Mouse (Mus musculus): Measurements from ENCODE around the gene Morc3. TPM values are rescaled to one million over a fixed set of nuclear protein-coding genes. Genes with fewer than 3 reads are reported as not detected.

The Morc3 gene
- total and polyA plus RNA-seq, 2 experiments from 2014 or later, result 14.7 to 35.5 TPM

GRCm38 (mm10) chr16:93807961-93808554 lies 23.9 kb upstream of the Morc3 start:
- no peak overlapping the region for H3K9ac ChIP-seq (replicated peaks; ENCODE audit: low read depth, low read length)
- H3K27me3 ChIP-seq (ENCODE audit: control insufficient read depth, insufficient read depth, low read length), result no peaks in the 10 kb centered on the region
- TF ChIP-seq EP300 (IDR thresholded peaks at IDR 0.05; ENCODE audit: low read depth) (no peak), CTCF (IDR thresholded peaks at IDR 0.05; ENCODE audit: low read depth) (no peak)
- H3K4me2 ChIP-seq (ENCODE audit: low read depth, low read length), result no peak overlapping the region
- H3K4me3 ChIP-seq (ENCODE audit: low read depth, low read length), result no peak overlapping the region
- no peaks in the 10 kb centered on the region for H3K4me1 ChIP-seq (ENCODE audit: control insufficient read depth, insufficient read depth)
- DNase-seq (ENCODE audit: low spot score), result peak; percentile 33
- H3K36me3 ChIP-seq (replicated peaks; ENCODE audit: control insufficient read depth, insufficient read depth, low read length), result peaks cover 37% of the 10 kb centered on the region
- H3K27ac ChIP-seq (ENCODE audit: low read depth), result peak overlapping the region; percentile 43
- ATAC-seq (ENCODE audit: insufficient read depth, low read depth), result peak; percentile 70
- H3K9me3 ChIP-seq (replicated peaks; ENCODE audit: control insufficient read depth, low read length), result peaks cover 7% of the 10 kb centered on the region; the same call in 1 of the 2 replicates
- 28% methylated on average over 8 of the region's 8 CpGs for WGBS

- 44% methylated on average over 20 of the region's 20 CpGs for WGBS
- peak overlapping the region; percentile 17; the same call in 1 of the 2 replicates for H3K4me3 ChIP-seq (ENCODE audit: low read depth, low read length)
Observed at GRCm38 (mm10) chr16:93815856-93816736, 15.8 kb upstream of the Morc3 start.

GRCm38 (mm10) chr16:93816861-93817260 lies 15.1 kb upstream of the Morc3 start:
- peak overlapping the region; percentile 47 for H3K4me2 ChIP-seq (ENCODE audit: low read depth, low read length)
- DNase-seq (ENCODE audit: low spot score), result peak; percentile 20
- H3K9ac ChIP-seq (replicated peaks; ENCODE audit: low read depth, low read length), result no peak overlapping the region; the same call in 1 of the 2 replicates
- 40% methylated on average over 7 of the region's 7 CpGs for WGBS
- peaks cover 8% of the 10 kb centered on the region; the same call in 1 of the 2 replicates for H3K4me1 ChIP-seq (ENCODE audit: control insufficient read depth, insufficient read depth)
- peak; percentile 34; the same call in 1 of the 2 replicates for ATAC-seq (ENCODE audit: insufficient read depth, low read depth)
- TF ChIP-seq CTCF (IDR thresholded peaks at IDR 0.05; ENCODE audit: low read depth) (no peak), EP300 (IDR thresholded peaks at IDR 0.05; ENCODE audit: low read depth) (no peak)
- no peaks in the 10 kb centered on the region for H3K27me3 ChIP-seq (ENCODE audit: control insufficient read depth, insufficient read depth, low read length)
- H3K9me3 ChIP-seq (replicated peaks; ENCODE audit: control insufficient read depth, low read length), result peaks cover 10% of the 10 kb centered on the region
- H3K27ac ChIP-seq (ENCODE audit: low read depth), result peak overlapping the region; percentile 88
- H3K4me3 ChIP-seq (ENCODE audit: low read depth, low read length), result no peak overlapping the region
- peaks cover 6% of the 10 kb centered on the region; the same call in 1 of the 2 replicates for H3K36me3 ChIP-seq (replicated peaks; ENCODE audit: control insufficient read depth, insufficient read depth, low read length)

More at GRCm38 (mm10) chr16:93815856-93816736, 15.8 kb upstream of the Morc3 start:
- Histone ChIP-seq H3K27ac (ENCODE audit: low read depth) (peak overlapping the region; percentile 88), H3K9me3 (replicated peaks; ENCODE audit: control insufficient read depth, low read length) (peaks cover 7% of the 10 kb centered on the region; the same call in 1 of the 2 replicates), H3K4me2 (ENCODE audit: low read depth, low read length) (peak overlapping the region; percentile 47), H3K36me3 (replicated peaks; ENCODE audit: control insufficient read depth, insufficient read depth, low read length) (peaks cover 14% of the 10 kb centered on the region), H3K27me3 (ENCODE audit: control insufficient read depth, insufficient read depth, low read length) (no peaks in the 10 kb centered on the region), H3K4me1 (ENCODE audit: control insufficient read depth, insufficient read depth) (peaks cover 8% of the 10 kb centered on the region; the same call in 1 of the 2 replicates), H3K9ac (replicated peaks; ENCODE audit: low read depth, low read length) (no peak overlapping the region; the same call in 1 of the 2 replicates)
- peak; percentile 47 for DNase-seq (ENCODE audit: low spot score)
- peak; percentile 77 for ATAC-seq (ENCODE audit: insufficient read depth, low read depth)
- no peak for TF ChIP-seq CTCF (IDR thresholded peaks at IDR 0.05; ENCODE audit: low read depth)
- no peak for TF ChIP-seq EP300 (IDR thresholded peaks at IDR 0.05; ENCODE audit: low read depth)

GRCm38 (mm10) chr16:93817371-93817770 lies 14.6 kb upstream of the Morc3 start:
- 83% methylated on average over 5 of the region's 5 CpGs for WGBS
- ATAC-seq (ENCODE audit: insufficient read depth, low read depth) (no peak), DNase-seq (ENCODE audit: low spot score) (no peak)
- Histone ChIP-seq H3K4me1 (ENCODE audit: control insufficient read depth, insufficient read depth) (peaks cover 8% of the 10 kb centered on the region; the same call in 1 of the 2 replicates), H3K36me3 (replicated peaks; ENCODE audit: control insufficient read depth, insufficient read depth, low read length) (0 out of 2 replicates have a peak, but pooled peaks cover 2% of the 10 kb centered on the region), H3K9ac (replicated peaks; ENCODE audit: low read depth, low read length) (no peak overlapping the region), H3K4me3 (ENCODE audit: low read depth, low read length) (no peak overlapping the region), H3K27ac (ENCODE audit: low read depth) (peak overlapping the region; percentile 88), H3K4me2 (ENCODE audit: low read depth, low read length) (no peak overlapping the region), H3K27me3 (ENCODE audit: control insufficient read depth, insufficient read depth, low read length) (no peaks in the 10 kb centered on the region), H3K9me3 (replicated peaks; ENCODE audit: control insufficient read depth, low read length) (peaks cover 9% of the 10 kb centered on the region; the same call in 1 of the 2 replicates)
- TF ChIP-seq EP300 (IDR thresholded peaks at IDR 0.05; ENCODE audit: low read depth) (no peak), CTCF (IDR thresholded peaks at IDR 0.05; ENCODE audit: low read depth) (no peak)

- 45% methylated on average over 12 of the region's 12 CpGs for WGBS
- no peak for ATAC-seq (ENCODE audit: insufficient read depth, low read depth)
- Histone ChIP-seq H3K4me1 (ENCODE audit: control insufficient read depth, insufficient read depth) (peaks cover 8% of the 10 kb centered on the region; the same call in 1 of the 2 replicates), H3K4me2 (ENCODE audit: low read depth, low read length) (no peak overlapping the region), H3K9ac (replicated peaks; ENCODE audit: low read depth, low read length) (no peak overlapping the region), H3K4me3 (ENCODE audit: low read depth, low read length) (no peak overlapping the region), H3K27ac (ENCODE audit: low read depth) (no peak overlapping the region), H3K36me3 (replicated peaks; ENCODE audit: control insufficient read depth, insufficient read depth, low read length) (no peaks in the 10 kb centered on the region), H3K9me3 (replicated peaks; ENCODE audit: control insufficient read depth, low read length) (peaks cover 14% of the 10 kb centered on the region), H3K27me3 (ENCODE audit: control insufficient read depth, insufficient read depth, low read length) (no peaks in the 10 kb centered on the region)
- DNase-seq (ENCODE audit: low spot score), result no peak
- no peak for TF ChIP-seq CTCF (IDR thresholded peaks at IDR 0.05; ENCODE audit: low read depth)
- TF ChIP-seq EP300 (IDR thresholded peaks at IDR 0.05; ENCODE audit: low read depth), result no peak
Observed at GRCm38 (mm10) chr16:93818691-93819324, 13.1 kb upstream of the Morc3 start.
